In genomic region chr5:136246452-136246838, GRCm38 (mm10) we compare ENCODE assay signal across 8 mouse cellular contexts. TPM values are rescaled to one million over a fixed set of nuclear protein-coding genes. Genes with fewer than 3 reads are reported as not detected.
DNase-seq lines count a peak whose midpoint lies in the region; ATAC-seq and TF ChIP-seq lines count a peak whose summit lies in the region.

TSS of gene Sh2b2 (minus strand) at chr5:136246556.

- TF ChIP-seq CTCF in CH12.LX (conservative IDR thresholded peaks at IDR 0.05 in 1 of 2, IDR thresholded peaks at IDR 0.05 in 1 of 2; ENCODE audit: low read depth in 2 of 2, low read length in 2 of 2): no peak

- peak; percentile 94 for DNase-seq in heart, adult 11 months
- DNase-seq in heart, adult 8-10 months (ENCODE audit: low spot score): no peak
- peak; percentile 73 for DNase-seq in CH12.LX (ENCODE audit: extremely low read depth)
- no peak for DNase-seq in liver, embryonic 11.5 days (ENCODE audit: low spot score)
- peak; percentile 57 for DNase-seq in splenic B cell, adult 2 months (ENCODE audit: low read depth, low spot score)
- no peak for DNase-seq in ovary, postnatal 14 days (ENCODE audit: low spot score)
- DNase-seq in gastrocnemius, postnatal 14 days: no peak

- TF ChIP-seq RAD21 in CH12.LX (IDR thresholded peaks at IDR 0.05; ENCODE audit: low read depth, low read length): no peak

- no peaks in the 10 kb centered on the region for H3K9me3 ChIP-seq in CH12.LX (replicated peaks; ENCODE audit: low read length)
- H3K9me3 ChIP-seq in forebrain, embryonic 13.5 days (replicated peaks): no peaks in the 10 kb centered on the region
- H3K9me3 ChIP-seq in liver, embryonic 11.5 days (ENCODE audit: control insufficient read depth, low read length): no peaks in the 10 kb centered on the region

- peak within 1 kb of the TSS; percentile 76 for H3K4me2 ChIP-seq in CH12.LX (ENCODE audit: insufficient read depth, low read depth, poor library complexity, severe bottlenecking)
- peak within 1 kb of the TSS; percentile 91 for H3K4me2 ChIP-seq in forebrain, embryonic 13.5 days
- peak within 1 kb of the TSS; percentile 95 for H3K4me2 ChIP-seq in liver, embryonic 11.5 days

- 0 out of 2 replicates have a peak, but pooled peaks have one; percentile 35 for TF ChIP-seq POLR2A in CH12.LX (IDR thresholded peaks at IDR 0.05; ENCODE audit: low read depth, low read length)

- peaks cover 30 to 76% of the 10 kb centered on the region in 2 experiments for H3K4me1 ChIP-seq in CH12.LX (ENCODE audit: control insufficient read depth in 1 of 2, insufficient read depth in 2 of 2)
- H3K4me1 ChIP-seq in forebrain, embryonic 13.5 days: peaks cover 25% of the 10 kb centered on the region
- H3K4me1 ChIP-seq in liver, embryonic 11.5 days (replicated peaks; ENCODE audit: control insufficient read depth, insufficient read depth, low read length): no peaks in the 10 kb centered on the region; the same call in 1 of the 2 replicates

- H3K27me3 ChIP-seq in CH12.LX (replicated peaks): no peaks in the 10 kb centered on the region
- no peaks in the 10 kb centered on the region for H3K27me3 ChIP-seq in forebrain, embryonic 13.5 days
- H3K27me3 ChIP-seq in liver, embryonic 11.5 days (replicated peaks; ENCODE audit: control insufficient read depth, insufficient read depth, low read length): peaks cover 7% of the 10 kb centered on the region; the same call in 1 of the 2 replicates
- no peaks in the 10 kb centered on the region for H3K27me3 ChIP-seq in splenic B cell, adult 2 months (ENCODE audit: control insufficient read depth, insufficient read depth, low read length, poor library complexity, severe bottlenecking)

- H3K4me3 ChIP-seq in CH12.LX (replicated peaks in 1 of 3; ENCODE audit: low read depth in 2 of 3, low read length in 2 of 3, poor library complexity in 1 of 3): peak within 1 kb of the TSS; percentile 54 to 75 (median 68)
- peak within 1 kb of the TSS; percentile 85 for H3K4me3 ChIP-seq in forebrain, embryonic 13.5 days
- peak within 1 kb of the TSS; percentile 66; the same call in 1 of the 2 replicates for H3K4me3 ChIP-seq in liver, embryonic 11.5 days (ENCODE audit: low read depth, low read length)

- no peak within 1 kb of the TSS; the same call in 1 of the 2 replicates for H3K9ac ChIP-seq in CH12.LX (ENCODE audit: insufficient read depth, low read depth)
- H3K9ac ChIP-seq in forebrain, embryonic 13.5 days: peak within 1 kb of the TSS; percentile 87; the same call in 1 of the 2 replicates
- H3K9ac ChIP-seq in liver, embryonic 11.5 days (ENCODE audit: low read depth, low read length): no peak within 1 kb of the TSS

- no peak for ATAC-seq in forebrain, embryonic 13.5 days
- ATAC-seq in liver, embryonic 11.5 days (replicated peaks; ENCODE audit: low FRiP score): no peak

- no peaks in the 10 kb centered on the region for H3K79me2 ChIP-seq in CH12.LX (replicated peaks; ENCODE audit: control insufficient read depth, extremely low read depth, insufficient read depth, poor library complexity, severe bottlenecking)

- TF ChIP-seq EP300 in CH12.LX (IDR thresholded peaks at IDR 0.05; ENCODE audit: low read length): no peak; the same call in 1 of the 2 replicates

- intact Hi-C loops in gastrocnemius, postnatal 14 days (cut with DNase I; ENCODE audit: low total_unique reads): no loop called here

- dilution Hi-C loops in CH12.LX (cut with MboI; ENCODE audit: extremely low pct_ligation_motif_present, extremely low pct_unique_long_range_greater_than_20kb, low sequenced_read_pairs): no loop called here

- H3K36me3 ChIP-seq in CH12.LX (replicated peaks in 1 of 2; ENCODE audit: control insufficient read depth in 1 of 2, insufficient read depth in 1 of 2, low read length in 1 of 2): peaks cover 0 to 9% of the 10 kb centered on the region in 2 experiments
- peaks cover 17% of the 10 kb centered on the region for H3K36me3 ChIP-seq in forebrain, embryonic 13.5 days (ENCODE audit: poor library complexity, severe bottlenecking)
- no peaks in the 10 kb centered on the region for H3K36me3 ChIP-seq in liver, embryonic 11.5 days (ENCODE audit: control insufficient read depth, insufficient read depth, low read length)
- H3K36me3 ChIP-seq in splenic B cell, adult 2 months (ENCODE audit: control insufficient read depth, insufficient read depth, low read length, poor library complexity, severe bottlenecking): no peaks in the 10 kb centered on the region

- peak within 1 kb of the TSS; percentile 3; the same call in 1 of the 2 replicates for H3K27ac ChIP-seq in CH12.LX (ENCODE audit: insufficient read depth, low read depth)
- no peak within 1 kb of the TSS for H3K27ac ChIP-seq in forebrain, embryonic 13.5 days
- H3K27ac ChIP-seq in liver, embryonic 11.5 days (ENCODE audit: low read depth, low read length): no peak within 1 kb of the TSS

- 87% methylated on average over 2 of the region's 2 CpGs for WGBS in forebrain, embryonic 13.5 days
- WGBS in liver, embryonic 11.5 days: 68% methylated on average over 2 of the region's 2 CpGs

- in situ Hi-C loops in CH12.LX (cut with MboI; ENCODE audit: low pct_ligation_motif_present, low pct_unique_long_range_greater_than_20kb, low sequenced_read_pairs): loop anchor here (5.0 kb wide), 1 partner anchor 49 kb away; the partner anchor contains the start of gene Prkrip1

TF ChIP-seq in CH12.LX, 34 proteins besides CTCF, POLR2A, EP300 and RAD21:
- TF ChIP-seq NELFE (IDR thresholded peaks at IDR 0.05; ENCODE audit: low read depth, low read length): 0 out of 2 replicates have a peak, but pooled peaks have one; percentile 42
- TF ChIP-seq IRF4 (IDR thresholded peaks at IDR 0.05; ENCODE audit: low read depth, low read length): 0 out of 2 replicates have a peak, but pooled peaks have one; percentile 30
- TF ChIP-seq TCF12 (IDR thresholded peaks at IDR 0.05; ENCODE audit: low read depth, low read length): no peak; the same call in 1 of the 2 replicates
- TF ChIP-seq MAFK (IDR thresholded peaks at IDR 0.05; ENCODE audit: insufficient replicate concordance, low read length): no peak
- TF ChIP-seq ETS1 (conservative IDR thresholded peaks at IDR 0.05; ENCODE audit: low read depth, low read length): 0 out of 2 replicates have a peak, but pooled peaks have one; percentile 13
- TF ChIP-seq RCOR1 (conservative IDR thresholded peaks at IDR 0.05; ENCODE audit: low read depth, low read length): peak; percentile 45; the same call in 1 of the 2 replicates
- no peak for TF ChIP-seq MEF2A (IDR thresholded peaks at IDR 0.05; ENCODE audit: borderline replicate concordance, low read depth, low read length)
- no peak for TF ChIP-seq CHD2 (IDR thresholded peaks at IDR 0.05; ENCODE audit: low read length)
- TF ChIP-seq E2F4 (IDR thresholded peaks at IDR 0.05; ENCODE audit: insufficient replicate concordance, low read depth, low read length): no peak
- TF ChIP-seq USF1 (IDR thresholded peaks at IDR 0.05; ENCODE audit: low read depth, low read length): no peak
- TF ChIP-seq UBTF (IDR thresholded peaks at IDR 0.05; ENCODE audit: low read depth, low read length): no peak
- no peak for TF ChIP-seq TBP (conservative IDR thresholded peaks at IDR 0.05; ENCODE audit: low read depth, low read length)
- TF ChIP-seq MXI1 (IDR thresholded peaks at IDR 0.05; ENCODE audit: low read depth, low read length): peak; percentile 62; the same call in 1 of the 2 replicates
- TF ChIP-seq BHLHE40 (IDR thresholded peaks at IDR 0.05; ENCODE audit: low read depth, low read length): no peak
- TF ChIP-seq SIN3A (IDR thresholded peaks at IDR 0.05; ENCODE audit: low read length): 0 out of 2 replicates have a peak, but pooled peaks have one; percentile 51

RNA-seq across cellular contexts. Expression of gene Sh2b2, which starts in this region (rescaled TPM):
- total RNA-seq in heart, adult 8-10 months (2022): under 1 TPM; 0.24 to 0.82 (median 0.53) TPM
- total RNA-seq in CH12.LX (2012; rRNA removed) (16.2 and 17.9 TPM in 2 replicates), CH12.LX (2014; rRNA removed) (8.1 and 8.5 TPM in 2 replicates)
- 26.4 and 27.8 TPM in 2 replicates for polyA plus RNA-seq in CH12.LX (2012; ENCODE audit: insufficient read length, low read depth)
- 17.4 and 19.9 TPM in 2 replicates for polyA plus RNA-seq in forebrain, embryonic 13.5 days (2015; fragmentation: Nextera tagmentation; extraction: Ambion mirVana)
- 3.4 and 4.6 TPM in 2 replicates for polyA plus RNA-seq in liver, embryonic 11.5 days (2014; fragmentation: Nextera tagmentation; extraction: Ambion mirVana)
- total RNA-seq in gastrocnemius, postnatal 14 days (2021): 1 to 10 TPM; 4.6 to 8.0 TPM

Comparison
In these comparisons a context has a peak if more than half of its experiments do, and no peak if none do; other contexts are left out.
1. DNase-seq: peak in heart, adult 11 months (single experiment), CH12.LX (single experiment) and splenic B cell, adult 2 months (single experiment); none in heart, adult 8-10 months (single experiment), liver, embryonic 11.5 days (single experiment), ovary, postnatal 14 days (single experiment) and gastrocnemius, postnatal 14 days (single experiment).
2. Peak in every context shown above with its lines, with median percentiles within 50 percentile points of each other: H3K4me2 ChIP-seq and H3K4me3 ChIP-seq.